Mouse (Mus musculus) liver, adult 2 months (tissue): ENCODE measurements around the gene Prkd2. TPM values are rescaled to one million over a fixed set of nuclear protein-coding genes. Genes with fewer than 3 reads are reported as not detected.

Experiments used
- DNase-seq: peaks from one replicate; pipeline ENCODE4 v3.0.0-alpha.2; 2011; ENCODE audit warnings: low read depth, low spot score; ENCODE audit errors: extremely low read depth
- H3K27ac ChIP-seq: fragments of 200-500 bp; replicated peaks from 2 replicates; pipeline ENCODE4 v1.5.1; 2012; ENCODE audit warnings: low read depth, mild to moderate bottlenecking, control low read depth, inconsistent platforms, low read length; ENCODE audit not compliant: insufficient read depth
- H3K27me3 ChIP-seq: fragments of 200-500 bp; 2 replicates; pipeline ENCODE4 v1.6.1; 2012; ENCODE audit warnings: mild to moderate bottlenecking, moderate library complexity, low read length, inconsistent platforms; ENCODE audit not compliant: control insufficient read depth, insufficient read depth
- H3K36me3 ChIP-seq: fragments of 200-500 bp; 2 replicates; pipeline ENCODE4 v1.6.1; 2012; ENCODE audit warnings: low read length, inconsistent platforms; ENCODE audit not compliant: control insufficient read depth, insufficient read depth
- H3K4me1 ChIP-seq: fragments of 200-500 bp; 2 replicates; pipeline ENCODE4 v1.6.1; 2011; ENCODE audit warnings: low read length; ENCODE audit not compliant: control insufficient read depth, insufficient read depth
- H3K4me3 ChIP-seq: fragments of 200-500 bp; 2 replicates; pipeline ENCODE4 v1.5.1; 2011; ENCODE audit warnings: low read depth, mild to moderate bottlenecking, control low read depth, low read length, moderate library complexity; ENCODE audit not compliant: insufficient read depth
- H3K79me2 ChIP-seq: fragments of 200-500 bp; 2 replicates; pipeline ENCODE4 v1.6.1; 2012; ENCODE audit warnings: inconsistent platforms, mild to moderate bottlenecking, low read length, moderate library complexity; ENCODE audit not compliant: control insufficient read depth, insufficient read depth
- H3K9ac ChIP-seq: fragments of 200-500 bp; 2 replicates; pipeline ENCODE4 v1.6.1; 2012; ENCODE audit warnings: low read depth, mild to moderate bottlenecking, control low read depth, inconsistent platforms, low read length
- CTCF ChIP-seq: fragments of 200-500 bp; IDR thresholded peaks from 2 replicates; pipeline ENCODE4 v1.5.1; 2011; ENCODE audit warnings: low read depth, low read length, control low read depth
- POLR2A ChIP-seq: fragments of 200-500 bp; IDR thresholded peaks from 2 replicates; pipeline ENCODE4 v1.6.1; 2011; ENCODE audit warnings: low read length, control low read depth; ENCODE audit not compliant: insufficient read depth; ENCODE audit errors: extremely low read depth
- WGBS: fragments of 180-500 bp; shearing (Covaris S2); methylation state at CpG from one replicate; pipeline ENCODE4 v1.1.7; 2018; 5-methylcytosine and 5-hydroxymethylcytosine counted together
- polyA plus RNA-seq: library from polyadenylated mRNA; depleted of rRNA; stranded (reverse); fragments of >200 nt; gene quantifications from 2 replicates; pipeline ENCODE4 v1.2.3, GENCODE M21; 2012
- total RNA-seq: library from RNA; depleted of rRNA; stranded (reverse); fragments of >200 nt; gene quantifications from 2 replicates; pipeline ENCODE4 v1.2.3, GENCODE M21; 2014

Prkd2 gene
- total and polyA plus RNA-seq, 2 experiments = 2.5 to 11.7 TPM

GRCm38 (mm10) chr7:16841561-16842560, 841 bp upstream of the Prkd2 start:
- H3K4me3 ChIP-seq = no peak overlapping the region
- 51% methylated on average over 11 of the region's 11 CpGs for WGBS
- no peaks in the 10 kb centered on the region for H3K36me3 ChIP-seq
- TF ChIP-seq CTCF (no peak), POLR2A (no peak)
- peak overlapping the region; percentile 85 for H3K9ac ChIP-seq
- no peaks in the 10 kb centered on the region for H3K27me3 ChIP-seq
- no peak for DNase-seq
- peaks cover 3% of the 10 kb centered on the region; the same call in 1 of the 2 replicates for H3K79me2 ChIP-seq
- H3K4me1 ChIP-seq = 0 out of 2 replicates have a peak, but pooled peaks cover 4% of the 10 kb centered on the region
- peak overlapping the region; percentile 55 for H3K27ac ChIP-seq

- Histone ChIP-seq H3K4me1 (0 out of 2 replicates have a peak, but pooled peaks cover 4% of the 10 kb centered on the region), H3K79me2 (peaks cover 3% of the 10 kb centered on the region; the same call in 1 of the 2 replicates), H3K9ac (peak overlapping the region; percentile 83), H3K36me3 (no peaks in the 10 kb centered on the region), H3K4me3 (peak overlapping the region; percentile 83), H3K27ac (peak overlapping the region; percentile 42), H3K27me3 (no peaks in the 10 kb centered on the region)
- no peak for TF ChIP-seq CTCF
- no peak for TF ChIP-seq POLR2A
- DNase-seq = no peak
- WGBS = 7% methylated on average over 33 of the region's 33 CpGs
Observed at GRCm38 (mm10) chr7:16843441-16844171, 904 bp downstream of the Prkd2 start.

- Histone ChIP-seq H3K27ac (peak overlapping the region; percentile 87), H3K27me3 (no peaks in the 10 kb centered on the region), H3K79me2 (peaks cover 3% of the 10 kb centered on the region; the same call in 1 of the 2 replicates), H3K36me3 (no peaks in the 10 kb centered on the region), H3K4me1 (0 out of 2 replicates have a peak, but pooled peaks cover 4% of the 10 kb centered on the region), H3K9ac (peak overlapping the region; percentile 63), H3K4me3 (peak overlapping the region; percentile 66)
- WGBS = 41% methylated on average over 3 of the region's 3 CpGs
- no peak for TF ChIP-seq CTCF
- no peak for TF ChIP-seq POLR2A
- no peak for DNase-seq
Observed at GRCm38 (mm10) chr7:16844696-16845071, 2.0 kb downstream of the Prkd2 start.

- 33% methylated on average over 14 of the region's 14 CpGs for WGBS
- Histone ChIP-seq H3K9ac (peak overlapping the region; percentile 63), H3K36me3 (no peaks in the 10 kb centered on the region), H3K4me1 (0 out of 2 replicates have a peak, but pooled peaks cover 4% of the 10 kb centered on the region), H3K27ac (peak overlapping the region; percentile 87), H3K79me2 (peaks cover 3% of the 10 kb centered on the region; the same call in 1 of the 2 replicates), H3K27me3 (no peaks in the 10 kb centered on the region), H3K4me3 (peak overlapping the region; percentile 66)
- DNase-seq = peak; percentile 32
- TF ChIP-seq POLR2A (no peak), CTCF (no peak)
Observed at GRCm38 (mm10) chr7:16845072-16845819, 2.5 kb downstream of the Prkd2 start.

DNA sequence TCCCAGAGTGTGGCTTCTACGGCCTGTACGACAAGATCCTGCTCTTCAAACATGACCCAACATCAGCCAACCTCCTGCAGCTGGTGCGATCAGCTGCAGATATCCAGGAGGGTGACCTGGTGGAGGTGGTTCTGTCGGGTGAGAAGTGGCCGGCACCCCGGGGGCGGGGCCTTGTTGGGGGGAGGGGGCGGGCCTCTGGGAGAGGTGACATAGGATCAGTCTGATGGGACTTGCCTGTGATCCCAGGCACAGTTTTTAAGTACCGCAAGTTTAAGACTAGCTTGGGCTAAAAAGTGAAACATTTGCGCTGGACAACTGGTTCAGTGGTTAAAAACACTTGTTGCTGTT, 3.1 kb downstream of the Prkd2 start:
- no peak for TF ChIP-seq CTCF
- H3K4me3 ChIP-seq = peak overlapping the region; percentile 66
- no peaks in the 10 kb centered on the region for H3K36me3 ChIP-seq
- H3K4me1 ChIP-seq = peaks cover 6% of the 10 kb centered on the region; the same call in 1 of the 2 replicates
- peaks cover 3% of the 10 kb centered on the region; the same call in 1 of the 2 replicates for H3K79me2 ChIP-seq
- H3K9ac ChIP-seq = peak overlapping the region; percentile 63
- no peak for DNase-seq
- peak overlapping the region; percentile 87 for H3K27ac ChIP-seq
- WGBS = 43% methylated on average over 10 of the region's 10 CpGs
- no peaks in the 10 kb centered on the region for H3K27me3 ChIP-seq
